Mouse (Mus musculus) mouse trophoblast stem cell (cell line): Measurements from ENCODE around the gene Acot2.
"Not testable (repeated sequence)": the region's sequence is repeated elsewhere in the genome, so short reads cannot be mapped to it uniquely, and the experiment has no call there.

Experiments
- in situ Hi-C, 2 experiments: fragments of 300-500 bp; cut with MseI, MboI; formaldehyde crosslinking; loops; 2 replicates in 1 of 2; 3 replicates in 1 of 2; pipeline ENCODE4 v1.15.1; 2025

Acot2 gene

GRCm38 (mm10) chr12:83987583-83988441 is at the start of gene Acot2:
Acot2 (plus strand) TSS chr12:83987861.
- in situ Hi-C loops = no loop called here

- in situ Hi-C loops = not testable (repeated sequence)
These were observed 49.1 kb upstream of the Acot2 start for GRCm38 (mm10) chr12:83938592-83938991.

- in situ Hi-C loops = no loop called here
These were observed 48.3 kb upstream of the Acot2 start for GRCm38 (mm10) chr12:83939332-83939731.

- in situ Hi-C loops = no loop called here
These were observed 47.6 kb upstream of the Acot2 start for GRCm38 (mm10) chr12:83940031-83940430.

GRCm38 (mm10) chr12:83941938-83942337 is 45.7 kb upstream of the Acot2 start:
- in situ Hi-C loops = no loop called here

GRCm38 (mm10) chr12:83947260-83947811 is 40.3 kb upstream of the Acot2 start:
- in situ Hi-C loops = no loop called here

GRCm38 (mm10) chr12:83949043-83949442 is 38.6 kb upstream of the Acot2 start:
- in situ Hi-C loops = no loop called here

- in situ Hi-C loops = no loop called here
These were observed 37.7 kb upstream of the Acot2 start for GRCm38 (mm10) chr12:83949776-83950492.

- in situ Hi-C loops = no loop called here
These were observed 37.2 kb upstream of the Acot2 start, which contains the start of gene Riox1 for GRCm38 (mm10) chr12:83950493-83950839. Riox1 (plus strand) TSS chr12:83950608.

- in situ Hi-C loops = no loop called here
These were observed 36.6 kb upstream of the Acot2 start for GRCm38 (mm10) chr12:83950840-83951701.

- in situ Hi-C loops = no loop called here
These were observed 35.7 kb upstream of the Acot2 start for GRCm38 (mm10) chr12:83951711-83952575.

- in situ Hi-C loops = no loop called here
These were observed 29.4 kb upstream of the Acot2 start for GRCm38 (mm10) chr12:83958278-83958677.

- in situ Hi-C loops = no loop called here
These were observed 22.4 kb upstream of the Acot2 start for GRCm38 (mm10) chr12:83965235-83965634.

- in situ Hi-C loops = loop anchor here in 1 of 2 experiments (5.0 kb wide), 1 partner anchor 90 kb away; no protein-coding TSS in a partner anchor
These were observed 15.5 kb upstream of the Acot2 start for GRCm38 (mm10) chr12:83972117-83972516.

GRCm38 (mm10) chr12:83978862-83979261 is 8.8 kb upstream of the Acot2 start:
- in situ Hi-C loops = no loop called here

GRCm38 (mm10) chr12:83981615-83982014 is 6.0 kb upstream of the Acot2 start:
- in situ Hi-C loops = no loop called here

- in situ Hi-C loops = no loop called here
These were observed 2.9 kb upstream of the Acot2 start, which contains the start of gene Heatr4 for GRCm38 (mm10) chr12:83984752-83985151. Heatr4 (minus strand) TSS chr12:83984852.

GRCm38 (mm10) chr12:83987242-83987582 is 449 bp upstream of the Acot2 start:
- in situ Hi-C loops = no loop called here

GRCm38 (mm10) chr12:83988483-83988882 is 822 bp downstream of the Acot2 start:
- in situ Hi-C loops = no loop called here

- in situ Hi-C loops = no loop called here
These were observed 1.7 kb downstream of the Acot2 start for GRCm38 (mm10) chr12:83989378-83989777.

- in situ Hi-C loops = no loop called here
These were observed 9.6 kb downstream of the Acot2 start for GRCm38 (mm10) chr12:83997221-83997620.
